In the genomic region with DNA sequence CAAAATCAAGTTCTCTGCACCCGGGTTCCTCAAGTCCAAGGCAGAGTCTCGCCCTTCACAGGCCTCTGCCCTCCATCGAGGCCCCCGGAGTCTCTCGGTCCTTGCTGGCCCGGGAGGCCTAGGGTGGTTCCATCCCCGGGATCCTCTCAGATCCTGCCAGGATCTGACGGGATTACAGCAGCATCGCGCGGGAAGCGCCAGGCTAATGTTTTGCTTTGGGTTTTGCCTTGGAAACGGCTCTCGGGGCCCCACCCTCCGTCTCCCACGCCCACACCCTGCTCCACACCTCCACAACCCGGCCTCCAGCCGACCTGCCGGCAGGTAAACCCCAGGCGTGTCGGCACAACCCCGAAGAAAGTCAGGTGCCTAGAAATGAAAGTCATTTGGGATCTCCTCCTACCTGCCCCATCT, we compare ENCODE assay signal across 9 mouse cellular contexts. TPM values are rescaled to one million over a fixed set of nuclear protein-coding genes. Genes with fewer than 3 reads are reported as not detected.
A peak's percentile ranks its signal among the peaks of the same experiment; 100 is the strongest.
DNase-seq lines count a peak whose midpoint lies in the region; ATAC-seq lines count a peak whose summit lies in the region.
"Had no signal": no experiment of that assay in that cellular context is flagged by ENCODE, and none has a peak within 500 bp of the region (broad histone marks: within the 10 kb centered on the region; RNA-seq: fewer than 3 reads in every experiment).

No protein-coding gene starts in this region.

- H3K27me3 ChIP-seq in forebrain, embryonic 13.5 days, result peaks cover 96% of the 10 kb centered on the region
- peaks cover 98% of the 10 kb centered on the region for H3K27me3 ChIP-seq in hindbrain, embryonic 10.5 days (ENCODE audit: insufficient read depth, poor library complexity, severe bottlenecking)
- peaks cover 87% of the 10 kb centered on the region for H3K27me3 ChIP-seq in limb, embryonic 12.5 days
- H3K27me3 ChIP-seq in midbrain, embryonic 15.5 days (replicated peaks), result peaks cover 70% of the 10 kb centered on the region

- peaks cover 45% of the 10 kb centered on the region for H3K4me1 ChIP-seq in forebrain, embryonic 13.5 days
- peaks cover 61% of the 10 kb centered on the region for H3K4me1 ChIP-seq in hindbrain, embryonic 10.5 days (replicated peaks)
- peaks cover 51% of the 10 kb centered on the region for H3K4me1 ChIP-seq in limb, embryonic 12.5 days (replicated peaks)
- H3K4me1 ChIP-seq in midbrain, embryonic 15.5 days, result peaks cover 43% of the 10 kb centered on the region

- no peak for ATAC-seq in forebrain, embryonic 13.5 days
- ATAC-seq in limb, embryonic 12.5 days (ENCODE audit: insufficient number of reproducible peaks, insufficient read depth, low FRiP score, low TSS enrichment, low read depth), result no peak
- ATAC-seq in midbrain, embryonic 15.5 days (replicated peaks), result no peak
- ATAC-seq in granulocyte monocyte progenitor cell, adult 5-6 weeks (replicated peaks; ENCODE audit: poor library complexity, severe bottlenecking), result no peak

- H3K4me2 ChIP-seq in forebrain, embryonic 13.5 days, result peak overlapping the region; percentile 93
- peak overlapping the region; percentile 98 for H3K4me2 ChIP-seq in limb, embryonic 12.5 days
- H3K4me2 ChIP-seq in midbrain, embryonic 15.5 days, result peak overlapping the region; percentile 94

- 1% methylated on average over 22 of the region's 22 CpGs for WGBS in forebrain, embryonic 13.5 days
- WGBS in hindbrain, embryonic 10.5 days, result under 1% methylated on average over 22 of the region's 22 CpGs
- 1% methylated on average over 22 of the region's 22 CpGs for WGBS in limb, embryonic 12.5 days
- WGBS in midbrain, embryonic 15.5 days, result 1% methylated on average over 22 of the region's 22 CpGs

- 0 out of 2 replicates have a peak overlapping the region, but pooled peaks have one; percentile 1 for H3K9ac ChIP-seq in forebrain, embryonic 13.5 days
- no peak overlapping the region; the same call in 1 of the 2 replicates for H3K9ac ChIP-seq in limb, embryonic 12.5 days (replicated peaks)
- no peak overlapping the region for H3K9ac ChIP-seq in midbrain, embryonic 15.5 days

- H3K4me3 ChIP-seq in forebrain, embryonic 13.5 days, result peak overlapping the region; percentile 48
- H3K4me3 ChIP-seq in hindbrain, embryonic 10.5 days, result peak overlapping the region; percentile 56
- H3K4me3 ChIP-seq in limb, embryonic 12.5 days (replicated peaks), result peak overlapping the region; percentile 57
- H3K4me3 ChIP-seq in midbrain, embryonic 15.5 days, result peak overlapping the region; percentile 54

- H3K9me3 ChIP-seq in forebrain, embryonic 13.5 days (replicated peaks), result no peaks in the 10 kb centered on the region
- H3K9me3 ChIP-seq in hindbrain, embryonic 10.5 days, result no peaks in the 10 kb centered on the region
- H3K9me3 ChIP-seq in limb, embryonic 12.5 days, result no peaks in the 10 kb centered on the region
- H3K9me3 ChIP-seq in midbrain, embryonic 15.5 days, result no peaks in the 10 kb centered on the region

- H3K36me3 ChIP-seq in forebrain, embryonic 13.5 days (ENCODE audit: poor library complexity, severe bottlenecking), result no peaks in the 10 kb centered on the region
- H3K36me3 ChIP-seq in hindbrain, embryonic 10.5 days, result no peaks in the 10 kb centered on the region
- H3K36me3 ChIP-seq in limb, embryonic 12.5 days, result no peaks in the 10 kb centered on the region
- H3K36me3 ChIP-seq in midbrain, embryonic 15.5 days (replicated peaks), result no peaks in the 10 kb centered on the region
- H3K36me3 ChIP-seq: G1E had no signal

- DNase-seq in cerebellum, postnatal 25 days, result peak; percentile 35 to 43
- DNase-seq in cerebellum, adult 11-12 months, result no peak
- DNase-seq in hindbrain, embryonic 10.5 days (ENCODE audit: low spot score), result peak; percentile 42
- DNase-seq in urinary bladder, postnatal 4 days (ENCODE audit: low spot score in 2 of 2), result peak; percentile 56 to 65

- no peak overlapping the region for H3K27ac ChIP-seq in forebrain, embryonic 13.5 days
- no peak overlapping the region for H3K27ac ChIP-seq in hindbrain, embryonic 10.5 days
- H3K27ac ChIP-seq in limb, embryonic 12.5 days, result no peak overlapping the region
- no peak overlapping the region for H3K27ac ChIP-seq in midbrain, embryonic 15.5 days

RNA-seq across cellular contexts. Expression of gene Fam71a, which starts 20.2 kb away (rescaled TPM):
- polyA plus RNA-seq in forebrain, embryonic 13.5 days (2015; fragmentation: Nextera tagmentation; extraction: Ambion mirVana), result not detected in 2 replicates
- polyA plus RNA-seq in hindbrain, embryonic 10.5 days (2016; fragmentation: Nextera tagmentation; extraction: Ambion mirVana), result not detected in 2 replicates
- not detected in 2 replicates for polyA plus RNA-seq in limb, embryonic 12.5 days (2016; fragmentation: Nextera tagmentation; extraction: Ambion mirVana)
- polyA plus RNA-seq in midbrain, embryonic 15.5 days (2015; fragmentation: Nextera tagmentation; extraction: Ambion mirVana), result not detected in 2 replicates
- not detected in 2 replicates for total RNA-seq in granulocyte monocyte progenitor cell, adult 5-6 weeks (2014; fragmentation: Nextera tagmentation)
- total RNA-seq in granulocyte monocyte progenitor cell, adult 5-6 weeks (2017), result 0.17 and 1.1 TPM in 2 replicates
- polyA plus RNA-seq: G1E had no signal

RNA-seq across cellular contexts. Expression of gene Atf3, which starts 33.0 kb away (rescaled TPM):
- polyA plus RNA-seq in forebrain, embryonic 13.5 days (2015; fragmentation: Nextera tagmentation; extraction: Ambion mirVana), result 1.0 and 1.4 TPM in 2 replicates
- 2.4 and 2.9 TPM in 2 replicates for polyA plus RNA-seq in hindbrain, embryonic 10.5 days (2016; fragmentation: Nextera tagmentation; extraction: Ambion mirVana)
- 1.9 and 2.9 TPM in 2 replicates for polyA plus RNA-seq in limb, embryonic 12.5 days (2016; fragmentation: Nextera tagmentation; extraction: Ambion mirVana)
- polyA plus RNA-seq in midbrain, embryonic 15.5 days (2015; fragmentation: Nextera tagmentation; extraction: Ambion mirVana), result 1.5 and 1.6 TPM in 2 replicates
- not detected in 2 replicates for total RNA-seq in granulocyte monocyte progenitor cell, adult 5-6 weeks (2014; fragmentation: Nextera tagmentation)
- 8.7 and 12.8 TPM in 2 replicates for total RNA-seq in granulocyte monocyte progenitor cell, adult 5-6 weeks (2017)
- polyA plus RNA-seq: G1E had no signal
